Mouse (Mus musculus): ENCODE results near the gene Lrch1.
A peak's percentile ranks its signal among the peaks of the same experiment; 100 is the strongest.

Lrch1 gene

GRCm38 (mm10) chr14:74893085-74893648 is 54.5 kb downstream of the Lrch1 start:
- DNase-seq (ENCODE audit: low read depth): no peak

DNA sequence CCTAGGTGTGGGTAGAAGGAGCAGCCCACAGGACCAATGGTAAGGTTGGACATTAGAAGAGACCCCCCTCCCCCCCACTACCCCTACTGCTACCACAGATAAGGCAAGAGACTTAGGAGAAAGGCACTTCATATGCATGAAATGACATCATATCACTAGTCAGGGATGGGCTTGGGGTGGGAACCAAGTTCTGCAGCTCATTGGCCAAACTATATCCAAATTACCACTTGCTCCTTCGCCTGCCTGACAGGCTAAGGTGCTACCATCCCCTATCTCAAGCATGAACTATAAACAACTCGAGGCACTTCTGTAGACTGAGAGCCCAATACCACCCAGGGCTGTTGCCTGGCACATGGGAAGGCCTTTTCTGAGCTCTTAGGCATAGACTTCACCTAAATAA is 58.4 kb downstream of the Lrch1 start:
- DNase-seq (ENCODE audit: low read depth): no peak

DNA sequence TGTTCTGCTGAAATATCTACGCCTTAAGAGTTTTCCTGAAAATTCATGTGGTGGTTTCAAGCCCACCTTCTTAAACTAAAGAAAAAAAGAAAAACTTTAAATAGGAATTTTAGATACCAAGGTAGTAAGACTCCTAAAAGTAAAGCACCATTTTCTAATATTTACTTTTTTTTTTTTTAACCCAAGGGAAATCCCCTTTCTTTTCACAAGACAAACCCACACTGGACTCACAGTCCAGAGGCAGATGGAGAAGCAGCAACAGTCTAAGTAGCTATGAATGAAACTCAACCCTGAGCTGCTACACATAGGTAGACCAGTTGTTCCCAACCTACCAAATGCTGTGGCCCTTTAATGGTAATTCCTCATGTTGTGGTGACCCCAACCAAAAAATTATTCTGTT is 59.6 kb downstream of the Lrch1 start:
- DNase-seq (ENCODE audit: low read depth): no peak

DNA sequence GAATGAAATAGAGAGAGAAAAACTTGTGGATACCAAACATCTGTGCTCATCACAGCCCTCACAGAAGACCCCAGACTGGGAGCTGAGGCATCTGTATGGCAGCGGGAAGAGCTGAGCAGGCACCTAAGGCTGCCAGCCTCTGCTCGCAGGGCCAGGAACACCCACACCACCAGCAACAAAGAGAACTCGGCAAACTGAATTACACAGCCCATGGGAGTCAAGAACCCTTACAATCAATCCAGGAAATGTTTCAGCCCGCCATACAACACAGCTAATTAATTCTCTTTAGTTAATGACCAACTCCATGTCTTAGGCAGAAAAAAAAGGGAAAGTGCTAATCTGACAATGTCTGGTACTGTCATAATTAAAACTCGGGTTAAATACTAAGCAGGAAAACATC is 61.2 kb downstream of the Lrch1 start:
- no peak for DNase-seq (ENCODE audit: low read depth)

DNA sequence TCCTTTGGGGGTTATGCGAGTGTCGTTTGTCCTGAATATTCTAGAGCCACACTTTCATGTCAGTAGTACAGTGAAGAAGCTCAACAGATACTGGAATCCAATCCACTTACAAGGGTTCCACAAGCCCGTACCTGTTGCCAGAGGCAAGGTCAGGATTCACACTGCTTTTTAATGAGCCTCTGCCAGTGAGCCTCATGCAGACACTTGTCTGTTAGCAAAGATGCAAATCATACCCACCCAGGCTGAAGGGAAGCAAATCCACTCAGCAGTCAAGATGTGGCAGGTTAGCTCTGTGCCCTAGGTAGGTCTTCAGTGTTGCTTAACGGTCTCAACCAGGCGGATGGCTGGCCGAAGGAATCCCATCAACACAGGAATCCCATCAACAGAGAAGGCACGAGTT is 62.8 kb downstream of the Lrch1 start:
- no peak for DNase-seq (ENCODE audit: low read depth)

GRCm38 (mm10) chr14:74884024-74884680 is 63.5 kb downstream of the Lrch1 start:
- peak; percentile 71 for DNase-seq (ENCODE audit: low read depth)

- no peak for DNase-seq (ENCODE audit: low read depth)
Observed at GRCm38 (mm10) chr14:74883204-74883603, 64.5 kb downstream of the Lrch1 start.

- DNase-seq (ENCODE audit: low read depth): no peak
Observed at GRCm38 (mm10) chr14:74882754-74883153, 64.9 kb downstream of the Lrch1 start.

DNA sequence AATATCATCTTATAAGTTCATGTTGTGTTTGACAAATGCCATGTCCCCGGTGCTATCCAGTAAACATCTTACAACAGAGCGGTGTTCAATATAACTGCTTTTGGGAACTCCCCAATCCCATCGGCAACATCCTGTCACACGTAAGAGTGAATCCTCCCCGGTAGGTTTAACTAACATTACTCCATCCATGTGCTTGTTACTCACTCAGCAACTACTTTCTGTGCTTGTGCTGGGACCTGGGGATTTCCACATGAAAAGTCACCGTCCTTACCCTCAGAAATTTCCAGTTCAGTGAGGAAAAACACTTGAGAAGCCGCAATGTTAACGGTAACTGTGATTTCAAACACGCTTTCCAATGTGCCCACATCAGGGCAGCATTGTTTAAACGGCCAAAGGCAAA is 66.8 kb downstream of the Lrch1 start:
- DNase-seq (ENCODE audit: low read depth): no peak

DNA sequence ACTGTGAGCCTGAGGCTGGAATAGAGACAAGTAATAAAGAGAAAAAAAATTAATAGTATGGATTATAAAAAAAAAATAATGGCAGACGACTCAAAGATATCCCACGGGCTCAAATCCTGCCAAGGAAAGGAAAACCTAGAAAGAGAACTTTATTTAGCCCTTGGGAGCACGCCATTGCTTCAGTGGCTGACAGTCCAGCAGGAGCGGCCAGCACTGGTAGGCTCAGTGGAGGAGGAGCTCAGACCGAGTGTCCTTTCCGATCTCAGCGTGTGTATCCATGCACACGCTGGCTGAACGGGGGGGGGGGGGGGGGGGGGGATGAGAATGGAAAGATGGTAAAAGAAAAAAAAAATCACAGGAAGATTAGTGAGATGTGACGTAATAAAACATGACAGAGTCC is 68.2 kb downstream of the Lrch1 start:
- DNase-seq (ENCODE audit: low read depth): no peak

DNA sequence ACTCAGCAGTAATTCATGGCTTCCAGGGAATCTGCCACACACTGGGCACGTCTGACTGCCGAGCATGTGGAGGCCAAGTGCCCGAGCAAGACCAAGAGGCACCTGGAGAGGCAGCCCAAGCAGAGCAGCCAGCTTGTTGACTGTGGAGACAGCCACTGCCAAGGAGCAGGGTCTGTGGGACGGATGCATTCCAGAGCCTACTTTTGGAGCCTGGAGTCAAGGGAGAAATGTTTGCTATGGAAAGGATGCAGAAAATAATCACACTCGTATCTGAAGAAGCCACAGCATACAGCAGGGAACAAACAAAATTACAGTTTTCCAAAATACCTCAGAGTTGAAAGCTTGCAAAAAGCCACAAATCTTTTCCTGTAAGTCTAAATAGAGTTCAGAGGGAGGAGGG is 70.4 kb downstream of the Lrch1 start:
- DNase-seq (ENCODE audit: low read depth): no peak

- DNase-seq (ENCODE audit: low read depth): no peak
Observed at GRCm38 (mm10) chr14:74871220-74871619, 76.5 kb downstream of the Lrch1 start.

- DNase-seq (ENCODE audit: low read depth): no peak
Observed at GRCm38 (mm10) chr14:74868902-74869230, 78.8 kb downstream of the Lrch1 start.

- DNase-seq (ENCODE audit: low read depth): no peak
Observed at GRCm38 (mm10) chr14:74868188-74868901, 79.3 kb downstream of the Lrch1 start.

DNA sequence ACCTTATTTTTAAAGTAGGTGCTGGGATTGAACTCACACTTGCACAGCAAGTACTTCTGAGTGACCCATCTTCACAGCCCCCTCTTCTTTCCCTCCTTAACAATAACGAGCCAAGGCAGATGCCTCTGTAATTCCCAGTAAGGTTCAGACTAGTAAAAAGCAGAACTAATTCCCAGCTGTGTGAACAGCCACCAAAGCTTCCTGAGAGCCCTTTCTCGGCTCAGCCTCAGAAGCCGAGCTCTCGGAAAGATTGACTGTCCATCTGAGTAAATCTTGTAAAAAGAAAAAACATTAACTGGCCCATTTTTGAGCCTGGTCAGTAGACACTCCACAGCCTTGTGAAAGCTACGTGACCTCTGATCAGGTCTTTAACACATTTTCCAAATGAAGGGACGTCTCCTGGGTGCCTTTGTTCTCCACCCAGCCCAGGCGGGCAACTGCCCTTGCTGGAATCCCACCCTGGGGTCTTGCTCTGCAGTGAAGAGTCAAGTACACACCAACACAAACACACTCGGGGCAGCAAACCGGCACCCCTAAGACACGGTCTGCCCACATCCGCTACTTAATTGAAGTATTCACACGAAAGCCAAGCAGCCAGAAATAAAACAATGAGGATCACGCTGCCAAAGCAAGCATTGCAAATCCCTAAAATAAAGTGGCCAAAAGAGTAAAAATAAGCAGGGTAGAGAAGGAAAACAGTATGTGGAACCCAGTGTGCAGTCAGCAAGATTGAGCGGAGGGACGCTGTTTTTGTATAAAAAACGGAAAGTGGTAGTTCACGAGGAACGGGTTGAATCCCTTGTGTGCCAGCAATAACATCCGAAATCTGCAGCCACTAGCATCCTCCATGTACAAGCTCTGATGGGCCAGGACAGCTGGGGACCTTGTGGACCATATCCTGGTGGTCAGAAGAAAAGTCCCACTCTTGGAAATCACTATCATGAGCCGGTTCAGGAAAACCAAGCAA is 80.3 kb downstream of the Lrch1 start:
- DNase-seq (ENCODE audit: low read depth): peak; percentile 54

DNA sequence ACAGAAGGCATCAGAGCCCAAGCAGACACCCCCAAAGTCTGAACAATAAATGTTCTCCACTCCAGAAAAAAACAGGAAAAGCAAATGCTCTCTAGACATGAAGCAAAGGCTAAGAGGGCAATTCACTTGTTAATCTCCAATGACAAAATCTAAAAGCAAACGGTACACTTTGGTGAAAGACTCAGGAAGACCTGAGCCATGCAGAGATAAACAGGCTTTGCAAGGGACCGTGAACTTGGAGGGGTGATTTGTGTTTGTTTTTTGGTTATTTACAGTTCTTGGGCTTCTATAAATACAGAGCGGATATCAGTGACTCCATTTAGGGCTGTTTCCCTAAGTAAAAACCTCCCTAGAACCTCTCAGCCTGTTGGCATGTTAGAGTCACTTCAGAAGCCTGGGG is 81.9 kb downstream of the Lrch1 start:
- no peak for DNase-seq (ENCODE audit: low read depth)

DNA sequence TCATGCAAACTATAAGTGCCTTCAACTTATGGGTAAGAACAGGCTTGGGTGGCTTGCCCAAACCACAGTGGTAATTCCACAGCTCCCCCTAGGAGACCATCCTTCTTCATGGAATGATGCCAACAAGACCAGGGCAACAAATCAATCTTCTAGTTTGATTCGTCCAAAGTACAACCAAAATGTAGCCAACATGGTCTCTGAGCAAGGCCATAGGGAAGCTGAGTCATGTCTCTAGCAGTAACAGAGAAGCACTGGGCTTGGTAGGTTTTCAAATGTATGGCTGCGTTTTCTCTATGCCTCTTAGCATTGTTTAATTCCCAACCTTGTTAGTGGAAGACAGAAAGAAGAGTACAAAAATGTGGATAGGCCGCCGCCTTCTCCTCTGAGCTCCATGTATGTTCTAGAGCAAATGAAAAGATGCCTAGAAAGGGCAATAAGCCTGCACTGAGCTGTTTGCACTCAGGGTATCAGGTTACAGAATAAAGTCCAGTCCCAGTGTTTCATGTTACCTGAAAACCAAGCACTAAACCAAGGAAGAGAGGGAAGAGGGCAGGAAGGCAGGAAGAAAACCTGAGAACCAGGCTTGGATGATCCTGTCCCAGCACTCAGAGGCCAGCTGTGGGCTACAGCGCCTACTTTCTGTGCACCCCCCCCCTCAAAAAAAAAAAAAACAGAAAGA is 82.7 kb downstream of the Lrch1 start:
- DNase-seq (ENCODE audit: low read depth): no peak

- DNase-seq (ENCODE audit: low read depth): no peak
Observed at GRCm38 (mm10) chr14:74861456-74861855, 86.2 kb downstream of the Lrch1 start.

- DNase-seq (ENCODE audit: low read depth): no peak
Observed at GRCm38 (mm10) chr14:74859154-74859553, 88.5 kb downstream of the Lrch1 start.

- DNase-seq (ENCODE audit: low read depth): no peak
Observed at GRCm38 (mm10) chr14:74855429-74855828, 92.2 kb downstream of the Lrch1 start.

DNA sequence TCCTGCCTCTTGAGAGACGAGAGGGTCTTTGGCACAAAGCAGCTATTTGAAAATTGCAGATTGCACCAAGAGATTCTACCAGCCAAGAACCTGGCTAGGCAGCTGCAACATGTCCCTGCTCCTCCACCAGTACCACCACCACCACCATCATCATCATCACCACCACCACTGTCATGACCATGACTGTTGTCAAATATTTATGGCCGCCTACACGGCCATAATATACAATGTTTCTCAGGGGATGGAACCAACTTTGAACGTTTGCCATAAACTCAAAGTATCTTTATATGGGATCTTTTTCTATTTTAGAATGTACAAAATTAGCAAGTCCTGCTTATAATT is 93.9 kb downstream of the Lrch1 start:
- DNase-seq (ENCODE audit: low read depth): no peak

Measured in fibroblast of lung, adult 2 months (primary cell).